Mouse (Mus musculus) T-cell, adult 66 days (primary cell): ENCODE data around the gene Dip2a. TPM values are rescaled to one million over a fixed set of nuclear protein-coding genes. Genes with fewer than 3 reads are reported as not detected.

Experiments
- total RNA-seq, 2 experiments: library from RNA; stranded (reverse); gene quantifications; 3 replicates in 1 of 2; 4 replicates in 1 of 2; pipeline ENCODE4 v1.2.4; 2023

Dip2a gene
- 1 to 10 TPM; 4.7 to 5.5 TPM for total RNA-seq

DNA sequence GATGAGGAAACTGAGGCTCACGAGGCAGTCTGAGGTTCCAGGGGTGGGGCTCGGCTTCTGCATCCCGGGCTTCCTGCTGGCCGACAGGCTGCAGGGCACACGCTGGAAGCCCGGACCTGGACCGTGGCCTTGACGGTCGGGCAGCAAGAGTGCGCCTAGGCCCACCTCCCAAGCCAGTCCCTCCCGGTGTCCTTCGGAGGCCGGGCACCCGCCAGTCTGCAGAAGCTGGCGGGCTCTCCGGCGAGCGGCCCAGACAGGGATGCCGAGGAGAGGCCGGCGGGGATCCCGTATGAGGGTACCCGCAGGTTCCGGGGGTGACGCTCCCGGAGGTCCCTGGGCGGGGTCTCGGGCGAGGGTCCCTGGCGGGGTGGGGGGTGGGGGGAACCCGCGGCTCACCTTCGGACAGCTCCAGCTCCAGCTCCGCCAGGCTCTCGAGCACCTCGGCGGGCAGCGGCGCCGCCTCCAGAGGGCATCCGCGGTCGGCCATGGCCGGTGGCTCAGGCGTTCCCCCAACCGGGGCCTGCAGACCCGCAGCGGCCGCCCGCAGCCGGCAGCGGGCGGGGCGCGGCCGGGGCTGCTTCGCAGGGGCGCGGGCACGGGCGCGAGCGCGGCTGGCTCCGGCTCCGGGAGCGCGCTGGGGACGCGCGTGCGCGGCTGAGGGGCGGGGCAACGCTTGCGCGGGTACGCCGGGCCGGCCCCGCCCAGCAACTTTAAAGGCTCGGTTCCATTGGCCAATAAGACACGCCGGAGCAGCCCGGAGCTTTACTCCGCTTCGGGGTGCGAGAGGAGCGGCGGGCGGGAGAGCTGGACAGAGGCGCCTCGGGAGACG lies at the start of gene Dip2a:
Dip2a (minus strand) TSS at position 581 of the 829 bp plus-strand sequence.

DNA sequence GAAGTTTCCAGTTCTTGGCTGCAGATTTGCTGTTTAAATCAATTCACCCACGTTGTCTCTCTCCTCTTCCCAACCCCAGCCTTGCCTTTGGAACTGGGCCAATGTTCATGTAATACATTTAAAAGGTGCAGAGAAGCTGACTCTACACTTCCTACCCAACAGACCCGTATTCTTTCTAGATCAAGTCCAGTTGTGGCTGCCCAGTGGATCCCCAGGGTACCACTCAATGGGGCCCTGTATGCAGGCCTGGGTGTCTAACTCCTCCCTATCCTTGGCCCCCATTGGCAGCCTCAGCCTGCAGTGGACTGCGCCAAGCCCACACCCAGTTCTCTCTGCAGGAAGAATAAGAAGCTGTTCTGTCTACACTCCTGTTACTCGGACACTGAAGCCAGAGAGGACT lies 91.6 kb downstream of the Dip2a start, which contains the start of gene S100b:
S100b (plus strand) TSS at position 318 of the 400 bp plus-strand sequence.

DNA sequence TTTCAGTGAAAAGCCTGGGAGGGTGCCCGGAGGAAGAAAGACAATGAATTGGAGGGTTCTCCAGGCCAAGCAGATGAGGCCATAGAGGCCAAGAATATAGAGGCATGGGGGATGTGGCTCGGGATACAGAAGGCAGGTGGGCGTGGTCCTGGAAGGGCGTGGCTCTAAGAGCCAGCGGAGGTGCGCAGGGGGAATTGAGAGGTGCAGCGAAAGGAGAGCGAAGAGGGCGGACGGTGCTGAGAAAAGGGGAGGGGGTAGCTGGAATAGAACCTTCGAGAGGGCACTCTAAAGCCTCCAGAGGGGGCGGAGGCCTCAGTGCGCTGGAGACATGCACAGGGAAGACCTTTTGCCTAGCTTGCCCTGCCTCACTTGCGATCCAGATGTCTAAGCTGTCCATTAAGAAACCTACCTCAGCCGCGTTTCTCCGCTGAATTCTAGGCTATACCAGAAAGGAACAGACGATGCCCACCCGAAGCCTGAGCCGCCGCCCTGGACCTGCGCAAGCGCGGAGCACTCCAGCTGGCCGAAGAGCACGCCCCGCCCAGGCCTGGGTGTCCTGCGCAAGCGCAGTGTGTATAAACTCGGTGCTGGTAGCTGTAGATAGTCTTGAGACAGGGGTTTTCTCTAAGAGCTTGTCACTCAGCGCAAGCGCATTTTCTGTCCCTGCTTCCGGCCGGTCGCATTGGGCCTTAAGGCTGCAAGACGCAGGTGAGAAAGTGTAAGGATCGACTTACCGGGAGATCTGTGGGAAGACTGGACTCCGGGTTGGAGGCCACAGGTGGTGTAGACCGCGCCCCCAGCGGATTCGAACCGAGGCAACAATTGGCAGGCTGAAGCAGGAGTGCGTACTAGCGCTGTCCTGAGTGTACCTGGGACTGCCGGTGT lies 107.5 kb downstream of the Dip2a start, which contains the start of gene Prmt2:
Prmt2 (minus strand) TSS at position 525 of the 885 bp plus-strand sequence.

Other genes with a start within 250 kb of the Dip2a start
- gene Slc5a4b, start 234.3 kb downstream of the Dip2a start, total RNA-seq = not detected
- not detected for gene Slc5a4a, start 197.8 kb downstream of the Dip2a start, total RNA-seq
- gene Prmt2, start 107.4 kb downstream of the Dip2a start, total RNA-seq = 10 to 100 TPM; 12.0 to 13.2 TPM
- not detected for gene S100b, start 91.4 kb downstream of the Dip2a start, total RNA-seq
- gene AC141477.1, start 95.2 kb upstream of the Dip2a start, total RNA-seq = 10 to 100 TPM; 19.6 to 29.2 TPM
- gene Pcnt, start 97.5 kb upstream of the Dip2a start, total RNA-seq = 10 to 100 TPM; 68.2 to 73.3 TPM
- gene 2610028H24Rik, start 103.8 kb upstream of the Dip2a start, total RNA-seq = not detected
- gene Mcm3ap, start 123.6 kb upstream of the Dip2a start, total RNA-seq = 10 to 100 TPM; 66.1 to 75.6 TPM
- 1 to 10 TPM; 1.5 to 1.9 TPM for gene Ybey, start 123.8 kb upstream of the Dip2a start, total RNA-seq
- 10 to 100 TPM; 33.6 to 41.8 TPM for gene Lss, start 186.3 kb upstream of the Dip2a start, total RNA-seq
- gene Spatc1l, start 217.0 kb upstream of the Dip2a start, total RNA-seq = 1 to 10 TPM in 1 of 2 experiments, not detected in 1; 1.3 TPM
- not detected for gene Ftcd, start 230.4 kb upstream of the Dip2a start, total RNA-seq